Mouse (Mus musculus): ENCODE data around the gene Rasal2. TPM values are rescaled to one million over a fixed set of nuclear protein-coding genes. Genes with fewer than 3 reads are reported as not detected.

The Rasal2 gene
- polyA plus RNA-seq, 1 experiment from 2014 or later, result 45.1 TPM

DNA sequence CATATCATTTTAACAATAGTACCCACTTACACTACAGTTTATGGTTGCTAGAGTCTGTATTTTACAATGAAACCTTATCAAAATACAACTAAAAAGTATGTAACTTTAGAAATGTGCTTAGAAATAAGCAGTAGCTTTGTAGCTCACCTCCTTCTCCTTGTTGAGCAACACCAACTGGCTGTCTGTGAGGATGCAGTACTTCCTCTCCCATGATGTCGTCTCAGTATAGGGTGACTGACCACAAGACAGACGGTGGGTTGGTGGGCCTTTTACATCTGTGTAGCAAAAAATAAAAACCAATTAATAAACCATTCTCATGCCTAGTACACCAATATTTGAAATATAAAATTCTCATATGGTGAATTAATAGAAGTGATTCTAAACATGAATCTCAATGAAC, 113.4 kb downstream of the Rasal2 start:
- no peak for ATAC-seq (ENCODE audit: low FRiP score)
- 86% methylated on average over 2 of the region's 2 CpGs for WGBS
- no peaks in the 10 kb centered on the region for H3K27me3 ChIP-seq
- no peak overlapping the region for H3K4me3 ChIP-seq
- H3K9me3 ChIP-seq, result no peaks in the 10 kb centered on the region
- H3K9ac ChIP-seq, result no peak overlapping the region
- no peak overlapping the region for H3K27ac ChIP-seq
- H3K36me3 ChIP-seq, result peaks cover 10% of the 10 kb centered on the region
- no peak overlapping the region for H3K4me2 ChIP-seq
- H3K4me1 ChIP-seq (replicated peaks), result no peaks in the 10 kb centered on the region

DNA sequence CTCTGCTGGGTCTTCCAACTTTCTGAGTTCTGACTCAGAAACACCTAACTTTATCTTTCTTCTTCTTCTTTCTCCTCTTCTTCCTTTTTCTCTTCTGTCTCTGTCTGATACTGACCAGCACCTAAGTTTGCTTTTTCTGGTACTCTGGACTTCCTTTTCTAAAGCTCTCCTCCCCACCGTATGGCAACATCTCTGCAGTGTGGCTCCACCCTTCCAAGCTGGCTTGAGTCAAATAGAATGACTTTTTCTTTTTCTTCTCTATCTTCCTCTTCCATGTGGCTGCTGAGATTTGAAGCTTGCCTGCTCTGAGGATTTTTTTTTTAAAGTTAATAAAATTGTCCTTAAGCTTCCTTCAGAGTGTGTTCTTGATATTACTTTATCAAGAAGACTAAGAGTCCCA, 115.3 kb downstream of the Rasal2 start:
- H3K4me3 ChIP-seq, result no peak overlapping the region
- no peak overlapping the region for H3K9ac ChIP-seq
- no peak overlapping the region for H3K4me2 ChIP-seq
- H3K27ac ChIP-seq, result no peak overlapping the region
- WGBS, result 88% methylated on average over 1 of the region's 1 CpGs
- H3K27me3 ChIP-seq, result no peaks in the 10 kb centered on the region
- H3K9me3 ChIP-seq, result no peaks in the 10 kb centered on the region
- ATAC-seq (ENCODE audit: low FRiP score), result no peak
- H3K36me3 ChIP-seq, result peaks cover 10% of the 10 kb centered on the region
- H3K4me1 ChIP-seq (replicated peaks), result no peaks in the 10 kb centered on the region

DNA sequence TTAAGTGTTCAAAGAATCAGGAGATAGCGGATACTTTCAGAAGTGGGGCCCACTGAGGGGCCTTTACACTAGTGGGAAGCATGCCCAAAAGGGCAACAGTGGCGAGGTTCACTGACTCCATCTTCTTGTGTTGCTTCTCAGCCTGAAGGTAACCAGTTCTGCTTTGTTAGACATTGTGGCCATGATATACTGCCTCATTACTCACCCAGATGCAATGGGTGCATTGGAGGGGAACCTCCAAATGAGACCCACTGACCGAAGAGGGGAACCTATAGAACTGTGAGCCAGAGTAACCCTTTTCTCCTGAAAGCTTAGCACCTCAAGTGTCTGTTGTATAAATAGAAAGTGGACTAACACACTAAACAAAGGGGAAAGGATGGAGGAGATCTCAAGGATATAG, 116.5 kb downstream of the Rasal2 start:
- Histone ChIP-seq H3K36me3 (peaks cover 10% of the 10 kb centered on the region), H3K27ac (no peak overlapping the region), H3K4me1 (replicated peaks) (no peaks in the 10 kb centered on the region), H3K9ac (no peak overlapping the region), H3K27me3 (no peaks in the 10 kb centered on the region), H3K9me3 (no peaks in the 10 kb centered on the region), H3K4me2 (no peak overlapping the region), H3K4me3 (no peak overlapping the region)
- ATAC-seq (ENCODE audit: low FRiP score), result no peak
- 86% methylated on average over 3 of the region's 3 CpGs for WGBS

DNA sequence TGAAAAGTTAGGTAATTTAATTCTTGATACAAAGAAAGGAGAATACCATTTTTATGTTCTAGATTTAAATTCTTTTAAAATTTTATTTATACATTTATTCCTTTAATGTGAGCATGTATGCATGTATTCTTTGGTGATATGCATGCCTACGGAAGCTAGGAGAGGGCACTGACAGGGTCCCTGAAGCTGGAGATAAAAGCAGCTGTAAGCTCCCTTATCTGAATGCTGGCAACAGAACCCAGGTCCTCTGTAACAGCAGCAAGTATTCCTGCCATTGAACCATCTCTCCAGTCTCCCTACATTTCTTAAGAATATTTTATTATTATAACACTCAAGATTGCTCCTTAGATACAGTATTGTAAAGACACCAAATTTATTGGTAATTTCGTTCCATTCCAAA, 122.2 kb downstream of the Rasal2 start:
- H3K36me3 ChIP-seq, result no peaks in the 10 kb centered on the region
- H3K27me3 ChIP-seq, result no peaks in the 10 kb centered on the region
- 84% methylated on average over 2 of the region's 2 CpGs for WGBS
- H3K9me3 ChIP-seq, result no peaks in the 10 kb centered on the region
- no peak overlapping the region for H3K9ac ChIP-seq
- no peaks in the 10 kb centered on the region for H3K4me1 ChIP-seq (replicated peaks)
- H3K27ac ChIP-seq, result no peak overlapping the region
- no peak overlapping the region for H3K4me2 ChIP-seq
- ATAC-seq (ENCODE audit: low FRiP score), result no peak
- H3K4me3 ChIP-seq, result no peak overlapping the region

DNA sequence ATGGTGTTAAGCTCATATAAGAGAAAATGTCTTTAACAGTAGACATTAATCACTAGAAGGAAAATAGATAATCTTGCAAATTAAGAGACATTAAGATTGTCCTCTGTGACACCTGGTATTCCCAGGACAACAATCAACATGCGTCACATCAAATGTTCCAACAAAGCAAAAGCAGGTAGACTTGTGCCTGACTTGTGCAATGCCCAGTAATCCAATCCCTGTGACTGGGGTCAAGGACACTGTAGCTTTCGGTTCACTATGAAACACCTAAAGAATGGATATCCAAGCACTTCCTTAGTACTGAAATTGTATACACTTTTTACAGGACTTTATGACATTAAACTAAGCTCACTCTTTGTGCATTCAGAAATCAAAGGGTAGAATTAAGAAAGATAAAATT, 123.1 kb downstream of the Rasal2 start:
- no peak overlapping the region for H3K4me2 ChIP-seq
- no peak overlapping the region for H3K4me3 ChIP-seq

DNA sequence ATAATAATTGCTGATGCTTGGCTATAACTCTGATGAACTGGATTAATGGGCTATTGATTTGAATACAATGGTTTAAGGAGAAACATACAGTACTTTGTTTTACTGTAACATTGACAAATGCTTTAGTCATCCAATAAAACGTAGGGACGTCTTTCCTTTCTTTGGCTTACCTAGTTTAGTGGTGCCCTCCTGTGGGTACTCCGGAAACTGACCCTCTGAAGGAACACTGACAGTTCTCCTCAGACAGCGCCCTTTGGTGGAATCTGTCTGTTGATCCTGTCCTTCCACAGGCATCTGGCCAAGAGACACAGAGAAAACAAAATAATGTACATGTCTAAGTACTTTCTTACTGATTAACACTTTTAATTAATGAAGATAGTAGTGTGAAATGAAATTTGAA, 125.8 kb downstream of the Rasal2 start:
- Histone ChIP-seq H3K9me3 (no peaks in the 10 kb centered on the region), H3K4me1 (replicated peaks) (peaks cover 4% of the 10 kb centered on the region; the same call in 1 of the 2 replicates), H3K9ac (no peak overlapping the region), H3K4me2 (no peak overlapping the region), H3K36me3 (no peaks in the 10 kb centered on the region), H3K27ac (no peak overlapping the region), H3K27me3 (no peaks in the 10 kb centered on the region), H3K4me3 (no peak overlapping the region)
- WGBS, result 14% methylated on average over 4 of the region's 4 CpGs
- ATAC-seq (ENCODE audit: low FRiP score), result no peak

More for the DNA sequence above, 123.1 kb downstream of the Rasal2 start:
- Histone ChIP-seq H3K27me3 (no peaks in the 10 kb centered on the region), H3K36me3 (no peaks in the 10 kb centered on the region), H3K9ac (no peak overlapping the region), H3K9me3 (no peaks in the 10 kb centered on the region), H3K27ac (no peak overlapping the region), H3K4me1 (replicated peaks) (no peaks in the 10 kb centered on the region)
- 83% methylated on average over 2 of the region's 2 CpGs for WGBS
- ATAC-seq (ENCODE audit: low FRiP score), result no peak

DNA sequence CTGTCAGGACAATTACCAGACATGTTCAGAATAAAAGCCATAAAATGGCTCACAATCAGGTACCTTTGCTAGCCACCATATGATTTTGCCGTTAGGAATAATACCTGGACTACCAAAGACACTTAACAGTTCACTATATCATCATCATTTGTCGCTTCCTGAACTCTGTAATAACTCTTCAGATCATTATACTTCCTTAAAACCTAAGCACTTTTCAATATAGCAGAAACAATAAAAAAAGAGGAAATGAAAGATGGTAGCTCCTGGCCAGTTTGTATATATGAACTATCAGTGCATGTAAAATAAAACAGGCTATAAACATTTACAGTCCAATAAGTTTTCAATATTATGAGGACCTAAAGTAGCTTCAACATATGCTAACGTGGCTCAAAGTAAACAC, 127.0 kb downstream of the Rasal2 start:
- Histone ChIP-seq H3K9me3 (no peaks in the 10 kb centered on the region), H3K4me1 (replicated peaks) (peaks cover 4% of the 10 kb centered on the region; the same call in 1 of the 2 replicates), H3K4me2 (no peak overlapping the region), H3K9ac (no peak overlapping the region), H3K4me3 (no peak overlapping the region), H3K27ac (no peak overlapping the region), H3K27me3 (no peaks in the 10 kb centered on the region), H3K36me3 (no peaks in the 10 kb centered on the region)
- ATAC-seq (ENCODE audit: low FRiP score), result no peak
- WGBS, result 72% methylated on average over 3 of the region's 3 CpGs

DNA sequence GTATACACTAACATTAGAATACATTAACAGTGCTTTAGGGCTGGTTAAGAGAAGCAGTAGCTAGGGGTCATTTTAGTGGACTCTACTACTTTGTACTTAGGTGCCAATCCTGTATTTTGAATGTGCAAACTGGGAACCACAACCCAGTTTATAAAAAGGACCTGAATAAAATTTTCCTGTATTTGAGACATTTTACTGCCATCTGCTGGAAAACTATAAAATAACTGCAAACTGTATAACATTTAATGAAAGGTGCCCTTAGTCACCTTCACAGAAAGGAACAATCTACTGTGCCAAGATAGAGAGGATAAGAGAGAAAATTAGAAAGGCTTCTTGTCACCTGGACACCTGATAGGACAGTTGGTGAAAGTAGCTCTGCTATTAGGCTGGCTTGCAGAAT, 131.6 kb downstream of the Rasal2 start:
- no peak overlapping the region for H3K9ac ChIP-seq
- H3K27ac ChIP-seq, result no peak overlapping the region
- no peaks in the 10 kb centered on the region for H3K36me3 ChIP-seq
- peaks cover 4% of the 10 kb centered on the region; the same call in 1 of the 2 replicates for H3K4me1 ChIP-seq (replicated peaks)
- no peak overlapping the region for H3K4me2 ChIP-seq
- H3K27me3 ChIP-seq, result no peaks in the 10 kb centered on the region
- no peak overlapping the region for H3K4me3 ChIP-seq
- no peak for ATAC-seq (ENCODE audit: low FRiP score)
- no peaks in the 10 kb centered on the region for H3K9me3 ChIP-seq

DNA sequence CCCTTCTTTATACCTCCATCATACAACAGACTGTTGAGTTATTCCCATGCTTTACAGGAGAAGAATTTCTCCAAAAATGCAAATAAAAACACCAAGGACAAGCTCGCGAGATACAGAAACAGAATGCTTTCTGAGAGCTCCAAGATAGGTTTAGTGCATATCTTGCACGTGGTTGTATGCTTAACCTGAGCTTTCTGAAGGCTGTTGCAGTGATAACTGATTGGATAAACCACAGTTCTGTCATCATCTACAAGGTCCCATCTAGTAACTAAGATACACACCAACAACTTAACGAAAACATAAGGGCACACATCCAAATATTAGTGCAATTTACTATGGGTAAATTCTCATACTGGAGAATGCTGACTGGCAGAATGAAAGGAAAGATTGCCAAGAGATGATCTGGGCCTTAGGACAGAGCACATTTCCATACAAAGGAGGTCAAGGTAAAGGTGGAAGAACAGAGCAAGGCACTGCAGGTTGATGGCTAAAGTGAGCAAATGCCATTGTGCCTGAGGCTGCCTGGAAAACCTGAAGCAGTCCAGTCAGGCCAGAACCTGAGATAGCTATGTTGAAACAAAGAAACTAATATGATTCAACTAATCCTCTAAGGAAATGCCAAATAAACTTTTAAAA, 136.6 kb downstream of the Rasal2 start:
- no peak overlapping the region for H3K4me3 ChIP-seq
- H3K27me3 ChIP-seq, result no peaks in the 10 kb centered on the region
- H3K4me1 ChIP-seq (replicated peaks), result no peaks in the 10 kb centered on the region
- H3K36me3 ChIP-seq, result no peaks in the 10 kb centered on the region
- H3K27ac ChIP-seq, result no peak overlapping the region
- H3K9ac ChIP-seq, result no peak overlapping the region
- no peak overlapping the region for H3K4me2 ChIP-seq
- ATAC-seq (ENCODE audit: low FRiP score), result no peak
- no peaks in the 10 kb centered on the region for H3K9me3 ChIP-seq
- 92% methylated on average over 4 of the region's 4 CpGs for whole genome bisulfite sequencing

DNA sequence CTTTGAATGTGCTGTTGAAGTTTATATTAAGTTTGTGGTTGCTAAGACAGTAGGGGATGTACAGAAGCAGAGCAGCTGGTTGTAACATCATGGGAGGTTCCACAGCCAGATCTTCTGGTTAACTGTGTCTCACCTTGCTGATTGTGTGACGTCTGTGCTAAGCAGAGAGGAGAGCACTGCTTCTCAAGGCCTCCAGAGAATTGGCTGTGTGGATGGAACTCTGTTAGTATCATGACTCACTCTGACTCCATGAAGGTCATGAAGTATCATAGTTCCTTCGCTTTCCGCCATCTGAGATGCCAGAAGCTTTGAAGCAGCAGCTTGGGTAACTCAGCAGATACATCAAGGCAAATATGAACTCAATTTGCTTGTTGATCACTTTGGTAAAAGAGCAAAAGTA, 144.5 kb downstream of the Rasal2 start:
- H3K27me3 ChIP-seq, result no peaks in the 10 kb centered on the region
- no peaks in the 10 kb centered on the region for H3K36me3 ChIP-seq
- H3K9me3 ChIP-seq, result peaks cover 3% of the 10 kb centered on the region; the same call in 1 of the 2 replicates
- H3K4me3 ChIP-seq, result no peak overlapping the region
- H3K4me2 ChIP-seq, result no peak overlapping the region
- 93% methylated on average over 3 of the region's 3 CpGs for WGBS
- H3K9ac ChIP-seq, result no peak overlapping the region
- ATAC-seq (ENCODE audit: low FRiP score), result no peak
- H3K4me1 ChIP-seq (replicated peaks), result no peaks in the 10 kb centered on the region
- no peak overlapping the region for H3K27ac ChIP-seq

DNA sequence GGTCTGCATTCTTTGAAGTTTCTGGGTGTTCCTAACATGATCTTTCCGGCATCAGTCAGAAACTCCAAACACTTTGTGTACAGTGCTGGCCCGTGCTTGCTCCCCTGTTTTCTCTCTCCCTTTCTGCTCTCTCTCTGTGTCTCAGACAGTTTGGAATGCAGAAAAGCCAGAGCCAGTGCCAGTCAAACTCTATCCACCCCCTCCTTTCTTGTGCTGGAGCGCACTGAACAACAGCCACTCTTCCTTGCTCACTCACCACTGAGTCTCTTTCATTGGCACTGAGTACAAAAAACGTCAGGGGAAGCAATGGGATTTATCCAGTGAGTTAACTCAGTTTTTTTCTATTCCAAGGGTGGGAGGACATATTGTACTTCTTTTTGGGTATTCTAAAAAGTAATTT, 155.8 kb downstream of the Rasal2 start:
- Histone ChIP-seq H3K4me2 (no peak overlapping the region), H3K36me3 (no peaks in the 10 kb centered on the region), H3K27ac (peak overlapping the region; percentile 40; the same call in 1 of the 2 replicates), H3K4me3 (no peak overlapping the region), H3K9ac (no peak overlapping the region), H3K9me3 (no peaks in the 10 kb centered on the region), H3K27me3 (no peaks in the 10 kb centered on the region), H3K4me1 (replicated peaks) (peaks cover 9% of the 10 kb centered on the region; the same call in 1 of the 2 replicates)
- 20% methylated on average over 4 of the region's 4 CpGs for WGBS
- ATAC-seq (ENCODE audit: low FRiP score), result peak; percentile 78

DNA sequence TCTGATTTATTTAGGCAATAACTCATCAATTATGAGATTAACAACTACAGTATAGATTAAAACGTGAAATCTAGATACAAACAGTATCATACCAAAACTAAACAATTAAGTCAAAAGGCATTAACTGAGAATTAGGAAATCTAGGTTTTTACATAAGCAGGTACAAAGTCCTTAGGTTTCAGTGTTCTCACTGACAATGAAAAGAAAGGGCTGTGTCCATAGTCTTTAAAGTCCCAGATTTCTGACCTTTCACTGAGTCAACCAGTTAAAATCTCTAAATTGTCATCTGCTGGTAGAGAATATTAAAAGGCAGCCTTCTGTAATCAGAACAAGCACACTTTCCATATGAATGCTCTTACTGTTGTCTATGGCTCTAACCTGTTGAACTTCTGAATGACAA, 156.6 kb downstream of the Rasal2 start:
- peaks cover 9% of the 10 kb centered on the region; the same call in 1 of the 2 replicates for H3K4me1 ChIP-seq (replicated peaks)
- H3K9ac ChIP-seq, result no peak overlapping the region
- no peaks in the 10 kb centered on the region for H3K36me3 ChIP-seq
- H3K9me3 ChIP-seq, result no peaks in the 10 kb centered on the region
- H3K4me3 ChIP-seq, result no peak overlapping the region
- no peak for ATAC-seq (ENCODE audit: low FRiP score)
- WGBS, result 90% methylated on average over 1 of the region's 1 CpGs
- no peak overlapping the region for H3K27ac ChIP-seq
- no peak overlapping the region for H3K4me2 ChIP-seq
- no peaks in the 10 kb centered on the region for H3K27me3 ChIP-seq

All from hindbrain, embryonic 13.5 days (tissue).